Mouse (Mus musculus): Measurements from ENCODE around the gene Iah1.
A peak's percentile ranks its signal among the peaks of the same experiment; 100 is the strongest.

The Iah1 gene

DNA sequence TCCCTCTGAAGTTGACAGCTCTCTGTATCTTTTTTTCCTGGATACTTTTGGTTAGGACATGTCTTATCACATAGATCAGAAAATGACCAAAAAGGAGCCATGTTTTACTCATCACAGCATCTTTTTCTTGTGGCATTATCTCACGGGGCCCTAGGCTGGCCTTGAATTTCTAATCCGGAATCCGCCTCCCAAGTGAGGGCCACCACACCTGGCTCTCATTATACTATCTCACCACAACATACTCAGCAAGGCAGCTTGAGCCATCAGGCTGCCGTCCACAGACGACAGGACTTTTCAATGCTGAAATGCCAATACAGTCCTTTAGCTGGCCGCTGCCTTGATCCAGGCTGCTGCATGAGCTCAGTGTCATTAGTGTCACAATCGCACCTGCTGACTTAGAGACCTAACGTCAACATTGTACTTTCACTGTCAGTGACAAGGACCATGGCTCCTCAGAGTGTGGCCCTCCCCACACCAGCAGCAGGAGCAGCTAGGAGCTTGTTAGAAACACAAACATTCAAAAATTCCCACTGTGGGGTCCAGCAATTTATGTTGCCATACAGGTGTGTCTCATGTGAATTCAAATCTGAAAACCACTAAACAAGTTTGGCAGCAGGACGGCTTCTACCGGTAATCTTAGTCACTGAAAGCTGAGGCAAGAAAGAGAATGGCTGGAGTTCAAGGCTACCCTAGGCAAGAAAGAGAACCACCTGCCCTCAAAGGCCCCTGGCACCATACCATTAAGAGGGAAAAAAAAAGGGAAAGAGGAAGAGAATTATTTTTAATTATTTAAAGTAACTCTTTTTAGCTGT lies 48.6 kb downstream of the Iah1 start:
- DNase-seq (ENCODE audit: low read depth, low spot score), result no peak

DNA sequence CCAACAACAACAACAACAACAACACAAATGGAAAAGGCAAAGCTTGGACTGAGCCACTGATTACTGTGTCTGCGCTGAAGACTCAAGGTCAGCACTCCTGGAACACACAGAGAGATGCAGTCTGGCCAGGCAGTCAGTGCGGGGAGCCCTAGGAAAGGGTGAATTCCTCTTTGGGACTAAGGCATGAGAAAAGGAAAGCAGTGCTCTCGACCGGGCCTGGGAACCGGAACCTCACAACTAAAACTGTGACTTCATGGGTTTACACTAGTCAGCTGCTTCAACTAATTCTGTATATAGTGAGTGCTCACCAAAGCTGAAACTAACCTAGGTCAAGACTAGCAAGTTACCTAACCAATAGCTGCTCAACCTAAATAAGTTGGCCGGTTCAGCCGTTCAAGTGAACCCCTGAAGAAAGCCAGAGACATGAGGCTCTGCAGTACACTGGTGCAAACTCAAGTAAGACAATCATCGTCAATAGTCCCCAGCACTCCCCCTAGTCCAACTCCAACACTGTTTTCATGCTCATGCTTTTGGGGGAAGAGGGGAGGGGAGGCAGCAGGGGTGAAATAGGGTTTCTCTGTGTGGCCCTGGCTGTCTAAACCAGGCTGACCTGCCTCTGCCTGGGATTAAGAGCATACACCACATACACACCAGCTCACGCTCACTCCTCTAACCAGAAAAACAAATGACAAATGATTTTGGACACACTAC lies 52.3 kb downstream of the Iah1 start:
- no peak for DNase-seq (ENCODE audit: low read depth, low spot score)

DNA sequence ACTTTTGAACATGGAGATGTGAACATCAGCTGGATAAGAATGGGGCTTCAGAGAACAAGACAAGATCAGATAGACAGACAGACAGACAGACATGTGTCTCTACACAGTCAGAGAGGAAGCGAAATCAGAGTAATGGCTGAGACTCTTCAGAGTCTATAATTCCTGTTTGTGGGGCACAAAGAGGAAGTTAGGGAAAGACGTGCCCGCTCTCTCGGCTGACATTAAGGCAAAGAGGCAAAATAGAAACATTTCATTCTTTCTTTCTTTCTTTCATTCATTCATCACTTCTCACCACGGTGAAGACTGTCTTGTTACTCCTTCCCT lies 52.9 kb downstream of the Iah1 start:
- DNase-seq (ENCODE audit: low read depth, low spot score), result no peak

DNA sequence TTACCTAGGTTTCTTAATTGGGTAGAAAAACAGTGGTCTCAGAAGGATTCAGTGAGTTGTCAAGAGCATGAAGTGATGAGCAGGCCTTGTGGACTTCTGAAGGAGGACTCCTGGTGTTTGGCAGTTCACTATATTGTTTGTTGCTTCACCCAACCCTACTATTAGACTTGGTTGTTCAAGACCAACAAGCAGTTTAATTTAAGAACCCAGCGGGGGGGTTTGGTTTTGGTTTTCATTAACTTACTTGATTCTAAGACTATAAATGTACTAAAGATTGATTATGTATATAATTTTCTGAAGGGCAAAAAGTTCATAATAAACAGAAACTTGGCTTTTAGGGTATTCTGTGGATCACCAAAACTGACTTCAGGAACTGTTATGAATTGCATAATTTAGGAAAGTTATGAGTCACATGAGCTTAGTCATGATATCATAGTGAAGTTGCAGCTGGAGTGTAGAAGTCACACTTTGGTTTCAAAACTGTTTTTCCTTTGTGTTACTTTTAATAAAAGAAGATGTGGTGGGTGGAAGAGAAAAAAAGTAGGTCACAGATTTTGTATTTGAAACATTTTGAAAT lies 53.9 kb downstream of the Iah1 start:
- DNase-seq (ENCODE audit: low read depth, low spot score), result no peak

DNA sequence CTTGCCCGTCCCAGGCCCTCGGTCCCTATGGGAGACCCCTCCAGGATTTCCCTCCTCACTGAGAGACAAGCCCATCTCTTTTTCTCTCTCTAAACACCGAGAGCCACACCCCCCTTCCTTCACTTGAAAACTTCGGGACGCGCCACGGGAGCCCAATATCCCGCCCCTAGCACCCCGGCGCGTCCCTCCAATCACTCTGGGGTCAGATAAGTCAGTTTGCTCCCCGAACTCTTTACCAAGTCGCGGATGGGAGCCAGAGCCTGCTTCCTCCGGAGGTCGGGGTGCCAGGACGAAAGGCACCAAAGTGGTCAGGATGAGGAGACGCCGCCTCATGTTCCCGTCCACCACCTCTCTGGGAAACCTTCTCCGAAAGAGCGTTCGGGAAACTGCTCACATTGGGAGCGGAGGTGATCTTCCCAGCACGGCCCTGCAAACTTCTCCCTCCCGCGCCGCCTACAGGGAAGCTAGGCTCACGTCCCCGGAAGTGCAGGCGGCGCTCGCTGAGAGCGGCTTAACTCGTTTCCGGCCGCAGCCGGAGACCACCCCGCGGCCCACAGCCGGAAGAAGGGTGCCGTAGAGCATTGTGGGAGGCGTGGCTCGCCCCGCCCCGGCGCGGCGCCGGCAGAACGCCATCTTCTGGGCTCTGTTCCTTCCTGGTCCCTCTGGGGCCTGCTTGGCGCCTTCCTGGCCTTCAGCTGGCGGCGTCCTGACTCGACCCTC lies 57.1 kb downstream of the Iah1 start, which contains the start of gene Adam17:
TSS of gene Adam17 (minus strand) at position 533 of the 720 bp plus-strand sequence.
- DNase-seq (ENCODE audit: low read depth, low spot score), result peak; percentile 91

Data from brain, embryonic 18.5 days (tissue).